Mouse (Mus musculus) lung, embryonic 15.5 days (tissue): Measurements from ENCODE around the gene Crocc2. TPM values are rescaled to one million over a fixed set of nuclear protein-coding genes. Genes with fewer than 3 reads are reported as not detected.

Experiments
- ATAC-seq: fragments of 200-750 bp; cut with Nextera tagmentation; 2 replicates; pipeline ENCODE4 v1.8.0; 2017; ENCODE audit warnings: moderate number of reproducible peaks, borderline replicate concordance; ENCODE audit not compliant: low FRiP score, low TSS enrichment; ENCODE audit errors: extremely low read depth
- H3K27ac ChIP-seq: fragments of 300-500 bp; sonication (generic); 2 replicates; pipeline ENCODE4 v1.5.1; 2015; ENCODE audit warnings: moderate library complexity, mild to moderate bottlenecking, inconsistent platforms
- H3K27me3 ChIP-seq: fragments of 300-500 bp; sonication (generic); 2 replicates; pipeline ENCODE4 v1.6.1; 2015; ENCODE audit warnings: inconsistent platforms
- H3K36me3 ChIP-seq: fragments of 300-500 bp; sonication (generic); 2 replicates; pipeline ENCODE4 v1.6.1; 2015; ENCODE audit warnings: inconsistent platforms
- H3K4me1 ChIP-seq: fragments of 300-500 bp; sonication (generic); 2 replicates; pipeline ENCODE4 v1.6.1; 2015; ENCODE audit warnings: inconsistent platforms
- H3K4me2 ChIP-seq: fragments of 300-500 bp; sonication (generic); 2 replicates; pipeline ENCODE4 v1.6.1; 2015; ENCODE audit warnings: inconsistent platforms, mild to moderate bottlenecking, moderate library complexity
- H3K4me3 ChIP-seq: fragments of 300-500 bp; sonication (generic); 2 replicates; pipeline ENCODE4 v1.5.1; 2015; ENCODE audit warnings: mild to moderate bottlenecking, inconsistent platforms
- H3K9ac ChIP-seq: fragments of 300-500 bp; sonication (generic); 2 replicates; pipeline ENCODE4 v1.6.1; 2015; ENCODE audit warnings: inconsistent platforms
- H3K9me3 ChIP-seq: fragments of 300-500 bp; sonication (generic); 2 replicates; pipeline ENCODE4 v1.6.1; 2016; ENCODE audit warnings: inconsistent platforms
- WGBS: fragments of 180-500 bp; shearing (Covaris S2); methylation state at CpG from one replicate; pipeline ENCODE4 v1.1.7; 2015; 5-methylcytosine and 5-hydroxymethylcytosine counted together
- polyA plus RNA-seq: library from polyadenylated mRNA; unstranded; fragments of >200 nt; fragmentation: Nextera tagmentation; extraction: Ambion mirVana; gene quantifications from 2 replicates; pipeline ENCODE4 v1.2.1, GENCODE M21; 2015

The Crocc2 gene
- polyA plus RNA-seq, 1 experiment from 2014 or later = 3.7 TPM

DNA sequence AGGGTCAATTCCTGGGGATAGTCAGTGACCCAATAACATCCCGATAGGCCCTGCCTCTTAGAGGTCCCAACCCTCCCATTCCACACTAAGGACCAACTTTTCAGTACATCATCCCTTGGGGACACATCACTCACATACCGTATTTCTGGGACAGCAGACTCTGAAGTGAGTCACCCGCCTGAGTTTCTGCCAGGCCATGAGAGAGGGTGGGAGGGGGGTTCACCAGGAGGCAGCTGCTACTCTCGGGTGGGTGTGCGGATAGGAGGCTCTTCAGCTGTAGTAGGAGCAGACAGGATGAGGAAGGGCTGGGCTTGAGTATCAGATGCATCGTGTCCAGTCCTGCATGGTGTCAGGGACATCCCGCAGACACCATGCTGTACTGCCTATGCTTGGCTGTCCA lies 28.8 kb upstream of the Crocc2 start:
- Histone ChIP-seq H3K9ac (no peak overlapping the region), H3K9me3 (no peaks in the 10 kb centered on the region)

DNA sequence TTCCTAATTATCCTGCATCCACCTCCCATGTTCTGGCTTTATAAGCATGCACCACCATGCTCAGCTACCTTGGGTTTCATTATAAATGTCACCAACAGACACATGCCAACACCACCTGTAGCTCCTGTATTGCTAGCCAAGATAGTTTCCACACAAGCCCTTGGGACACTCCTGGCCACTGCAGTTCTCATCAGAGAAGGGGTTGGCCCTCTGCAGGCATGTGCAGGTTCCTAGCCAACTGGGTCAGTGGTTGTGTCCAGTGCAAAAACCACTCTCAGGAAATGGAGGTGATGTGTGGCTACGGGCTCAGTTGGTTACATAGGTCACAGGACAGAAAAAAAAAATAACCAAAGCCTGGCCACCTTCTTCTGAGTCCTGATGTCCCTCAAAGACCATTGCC lies 25.7 kb upstream of the Crocc2 start:
- Histone ChIP-seq H3K4me2 (no peak overlapping the region), H3K4me1 (no peaks in the 10 kb centered on the region), H3K27me3 (no peaks in the 10 kb centered on the region), H3K27ac (no peak overlapping the region), H3K36me3 (no peaks in the 10 kb centered on the region), H3K9ac (no peak overlapping the region), H3K9me3 (no peaks in the 10 kb centered on the region), H3K4me3 (no peak overlapping the region)
- WGBS = 64% methylated on average over 1 of the region's 1 CpGs
- no peak for ATAC-seq

More for the DNA sequence above, 28.8 kb upstream of the Crocc2 start:
- Histone ChIP-seq H3K4me2 (no peak overlapping the region), H3K4me1 (no peaks in the 10 kb centered on the region), H3K4me3 (no peak overlapping the region), H3K27ac (no peak overlapping the region), H3K27me3 (no peaks in the 10 kb centered on the region), H3K36me3 (no peaks in the 10 kb centered on the region)
- ATAC-seq = no peak
- 66% methylated on average over 7 of the region's 7 CpGs for WGBS

DNA sequence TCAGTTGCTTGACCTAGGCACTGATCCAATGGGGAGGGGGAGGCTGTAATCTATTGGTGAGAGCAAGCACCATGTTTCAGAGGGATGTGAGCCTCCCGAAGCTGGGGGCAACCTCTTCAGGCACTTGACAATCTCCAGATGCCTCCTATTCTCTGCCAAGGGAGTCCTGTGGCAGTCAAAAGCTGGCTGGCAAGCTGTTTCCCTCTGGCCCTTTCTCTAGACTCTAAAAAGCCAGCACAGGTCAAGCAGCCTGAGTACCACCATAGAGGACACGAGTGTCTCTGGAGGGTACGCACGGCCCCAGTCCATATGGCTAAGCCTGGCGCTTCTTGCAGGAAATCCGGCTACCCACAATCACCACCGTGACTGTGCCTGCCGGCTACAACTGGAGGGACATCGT lies 24.3 kb upstream of the Crocc2 start:
- ATAC-seq = no peak
- no peak overlapping the region for H3K27ac ChIP-seq
- no peaks in the 10 kb centered on the region for H3K27me3 ChIP-seq
- H3K4me3 ChIP-seq = no peak overlapping the region
- H3K36me3 ChIP-seq = no peaks in the 10 kb centered on the region
- WGBS = 74% methylated on average over 9 of the region's 9 CpGs
- no peak overlapping the region for H3K4me2 ChIP-seq
- no peak overlapping the region for H3K9ac ChIP-seq
- no peaks in the 10 kb centered on the region for H3K4me1 ChIP-seq
- H3K9me3 ChIP-seq = no peaks in the 10 kb centered on the region

- H3K27me3 ChIP-seq = no peaks in the 10 kb centered on the region
- no peak overlapping the region for H3K27ac ChIP-seq
- ATAC-seq = no peak
Observed at GRCm38 (mm10) chr1:93150907-93151661, 17.4 kb upstream of the Crocc2 start.

DNA sequence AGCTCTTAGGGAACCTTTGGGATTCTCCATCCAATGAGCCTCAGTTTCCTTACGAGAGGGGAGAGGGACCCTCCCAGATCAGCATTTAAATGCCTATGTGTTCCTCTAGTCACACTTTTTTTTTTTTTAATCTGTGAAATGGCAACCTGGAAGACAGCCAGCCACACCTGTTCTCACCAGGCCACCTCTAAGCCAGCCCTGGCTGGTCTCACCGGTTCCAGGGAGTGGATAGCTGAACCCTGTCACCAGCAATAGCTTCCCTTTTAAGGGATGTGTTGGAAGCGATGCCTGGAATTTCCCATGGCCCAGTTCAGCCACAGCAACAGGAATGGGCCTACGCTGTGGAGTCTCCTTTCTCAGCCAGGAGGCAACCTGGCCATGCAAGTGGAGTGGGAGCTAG lies 11.0 kb upstream of the Crocc2 start:
- WGBS = 48% methylated on average over 4 of the region's 4 CpGs
- no peak for ATAC-seq
- Histone ChIP-seq H3K4me3 (no peak overlapping the region), H3K4me1 (peaks cover 33% of the 10 kb centered on the region), H3K27ac (peak overlapping the region; percentile 75), H3K9ac (no peak overlapping the region), H3K36me3 (no peaks in the 10 kb centered on the region), H3K9me3 (no peaks in the 10 kb centered on the region), H3K4me2 (peak overlapping the region; percentile 42), H3K27me3 (no peaks in the 10 kb centered on the region)

More at GRCm38 (mm10) chr1:93150907-93151661, 17.4 kb upstream of the Crocc2 start:
- H3K36me3 ChIP-seq = no peaks in the 10 kb centered on the region
- WGBS = 54% methylated on average over 2 of the region's 2 CpGs
- no peak overlapping the region for H3K9ac ChIP-seq
- H3K4me2 ChIP-seq = no peak overlapping the region
- H3K4me3 ChIP-seq = no peak overlapping the region
- H3K9me3 ChIP-seq = no peaks in the 10 kb centered on the region
- peaks cover 6% of the 10 kb centered on the region; the same call in 1 of the 2 replicates for H3K4me1 ChIP-seq

- peak overlapping the region; percentile 29 for H3K4me3 ChIP-seq
- H3K27ac ChIP-seq = peak overlapping the region; percentile 90
- no peaks in the 10 kb centered on the region for H3K27me3 ChIP-seq
- WGBS = 61% methylated on average over 8 of the region's 8 CpGs
- no peaks in the 10 kb centered on the region for H3K36me3 ChIP-seq
- no peak for ATAC-seq
- no peak overlapping the region for H3K9ac ChIP-seq
- no peaks in the 10 kb centered on the region for H3K9me3 ChIP-seq
- H3K4me1 ChIP-seq = peaks cover 36% of the 10 kb centered on the region
- peak overlapping the region; percentile 42 for H3K4me2 ChIP-seq
Observed at GRCm38 (mm10) chr1:93158916-93159315, 9.6 kb upstream of the Crocc2 start.

- H3K36me3 ChIP-seq = no peaks in the 10 kb centered on the region
- WGBS = 59% methylated on average over 21 of the region's 21 CpGs
- no peaks in the 10 kb centered on the region for H3K9me3 ChIP-seq
- peaks cover 36% of the 10 kb centered on the region for H3K4me1 ChIP-seq
- H3K27me3 ChIP-seq = no peaks in the 10 kb centered on the region
- peak overlapping the region; percentile 42 for H3K4me2 ChIP-seq
- peak overlapping the region; percentile 29 for H3K4me3 ChIP-seq
- no peak overlapping the region for H3K9ac ChIP-seq
- ATAC-seq = peak; percentile 57
- H3K27ac ChIP-seq = peak overlapping the region; percentile 90
Observed at GRCm38 (mm10) chr1:93159566-93160500, 8.7 kb upstream of the Crocc2 start.

DNA sequence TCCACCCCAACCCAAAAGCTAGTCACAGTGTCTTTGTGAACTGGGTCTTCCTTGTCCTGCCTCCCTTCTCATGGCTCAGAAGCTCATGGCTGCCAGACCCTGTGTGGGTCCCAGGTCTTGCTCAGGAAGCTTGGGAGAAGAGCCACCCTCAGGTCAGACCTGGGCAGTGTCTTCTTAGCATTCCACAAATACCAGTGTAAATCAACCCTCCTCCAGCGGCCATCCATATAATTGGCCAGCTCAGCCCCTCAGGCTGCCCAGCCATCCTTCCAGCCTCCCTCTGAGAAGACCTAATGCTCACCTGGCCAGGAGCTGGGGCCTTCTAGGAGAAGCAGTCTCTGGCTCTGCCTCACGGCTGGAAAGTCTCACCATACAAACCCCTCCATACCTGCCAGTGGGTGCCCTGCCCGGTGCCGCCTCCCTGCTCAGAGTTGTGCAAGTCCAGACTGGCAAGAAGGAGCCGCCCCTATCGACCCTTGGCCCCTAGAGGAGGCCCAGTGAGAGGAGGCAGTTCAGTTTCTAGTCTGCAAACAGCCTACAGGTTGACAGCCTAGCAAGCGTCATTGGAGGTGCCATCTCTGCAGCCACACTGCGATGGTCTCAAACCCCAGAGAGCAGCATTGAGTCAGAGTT lies 7.9 kb upstream of the Crocc2 start, which contains the start of gene 2310007B03Rik:
TSS of gene 2310007B03Rik (minus strand) at position 448 of the 633 bp plus-strand sequence.
- H3K4me1 ChIP-seq = peaks cover 36% of the 10 kb centered on the region
- peak within 1 kb of the TSS; percentile 42 for H3K4me2 ChIP-seq
- no peaks in the 10 kb centered on the region for H3K27me3 ChIP-seq
- H3K27ac ChIP-seq = peak within 1 kb of the TSS; percentile 90
- peak within 1 kb of the TSS; percentile 29 for H3K4me3 ChIP-seq
- H3K9ac ChIP-seq = no peak within 1 kb of the TSS
- no peaks in the 10 kb centered on the region for H3K9me3 ChIP-seq
- 54% methylated on average over 8 of the region's 8 CpGs for WGBS
- no peaks in the 10 kb centered on the region for H3K36me3 ChIP-seq
- ATAC-seq = peak; percentile 3; the same call in 1 of the 2 replicates

DNA sequence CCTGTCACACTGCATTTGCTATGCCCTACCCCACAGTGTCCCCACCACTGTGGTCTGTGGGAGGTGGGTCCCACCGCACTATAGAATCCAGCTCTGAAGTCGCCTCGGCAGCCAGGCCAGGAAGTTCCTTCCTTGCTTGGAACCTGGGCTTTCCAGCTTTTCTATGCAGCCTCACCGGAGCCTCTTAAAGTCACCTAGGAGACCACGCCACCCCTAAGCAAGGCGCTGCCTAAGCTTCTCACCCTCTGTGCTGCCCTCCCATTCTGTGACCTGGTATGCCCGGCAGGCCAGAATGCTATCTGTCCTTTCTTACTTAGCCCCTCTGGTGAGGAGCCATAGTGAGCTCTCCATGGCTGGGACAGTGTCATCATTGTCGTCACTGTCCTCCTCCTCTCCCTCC lies 7.2 kb upstream of the Crocc2 start:
- Histone ChIP-seq H3K9me3 (no peaks in the 10 kb centered on the region), H3K27ac (peak overlapping the region; percentile 90), H3K9ac (no peak overlapping the region), H3K4me3 (no peak overlapping the region), H3K36me3 (no peaks in the 10 kb centered on the region), H3K4me1 (peaks cover 42% of the 10 kb centered on the region), H3K4me2 (peak overlapping the region; percentile 12; the same call in 1 of the 2 replicates), H3K27me3 (no peaks in the 10 kb centered on the region)
- peak; percentile 20; the same call in 1 of the 2 replicates for ATAC-seq
- 40% methylated on average over 8 of the region's 8 CpGs for WGBS

GRCm38 (mm10) chr1:93161921-93162320 lies 6.6 kb upstream of the Crocc2 start:
- Histone ChIP-seq H3K9me3 (no peaks in the 10 kb centered on the region), H3K27me3 (no peaks in the 10 kb centered on the region), H3K9ac (no peak overlapping the region), H3K4me3 (no peak overlapping the region), H3K36me3 (no peaks in the 10 kb centered on the region), H3K4me1 (peaks cover 41% of the 10 kb centered on the region), H3K4me2 (no peak overlapping the region), H3K27ac (peak overlapping the region; percentile 90)
- ATAC-seq = peak; percentile 27; the same call in 1 of the 2 replicates
- WGBS = 61% methylated on average over 10 of the region's 10 CpGs

DNA sequence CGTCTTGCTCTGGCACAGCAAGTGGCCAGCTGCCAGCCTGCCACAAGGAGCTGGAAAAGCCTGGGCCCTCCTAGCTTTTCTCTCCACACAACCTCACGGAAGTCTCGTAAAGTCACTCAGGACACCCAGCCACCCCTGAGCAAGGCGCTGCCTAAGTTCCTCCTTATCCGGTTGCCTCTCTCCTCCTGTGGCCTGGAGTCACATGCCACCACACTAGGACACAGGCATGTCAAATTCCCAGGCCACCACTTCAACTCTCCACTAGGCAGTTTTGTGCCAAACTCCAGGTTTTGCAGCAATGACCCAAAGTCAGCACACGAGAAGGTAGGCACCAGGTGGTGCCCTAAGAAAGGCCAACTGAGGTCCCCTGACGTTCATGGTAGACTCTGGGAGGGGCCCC lies 5.9 kb upstream of the Crocc2 start:
- Histone ChIP-seq H3K27me3 (no peaks in the 10 kb centered on the region), H3K4me1 (peaks cover 38% of the 10 kb centered on the region), H3K27ac (peak overlapping the region; percentile 90), H3K9me3 (no peaks in the 10 kb centered on the region), H3K4me2 (no peak overlapping the region), H3K9ac (no peak overlapping the region), H3K4me3 (no peak overlapping the region), H3K36me3 (no peaks in the 10 kb centered on the region)
- 69% methylated on average over 7 of the region's 7 CpGs for WGBS
- no peak for ATAC-seq
